Mouse (Mus musculus) c-Kit-positive CD71-positive TER-119-positive erythroid progenitor cells, embryonic 14.5 days (primary cell): Measurements from ENCODE around the gene Hipk3.

Source experiments
- DNase-seq: peaks from one replicate; pipeline ENCODE4 v3.0.0-alpha.2; 2013; ENCODE audit warnings: low spot score

Gene Hipk3

DNA sequence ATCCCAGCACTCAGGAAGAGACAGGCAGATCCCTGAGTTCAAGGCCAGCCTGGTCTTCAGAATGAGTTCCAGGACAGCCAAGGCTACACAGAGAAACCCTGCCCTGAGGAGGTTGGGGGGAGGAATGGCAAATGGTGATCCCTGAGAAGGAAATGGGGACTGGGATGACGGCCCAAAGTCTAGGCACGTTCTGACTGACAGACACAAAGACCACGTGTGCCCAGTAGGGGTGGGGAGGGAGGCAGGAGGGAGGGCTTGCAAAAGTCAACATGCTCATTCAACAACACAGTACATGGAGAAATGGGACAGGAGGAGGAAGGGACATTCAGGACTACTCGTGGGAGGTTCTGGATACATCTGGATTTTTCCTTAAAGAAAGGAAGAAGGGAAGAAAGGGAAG lies 81.8 kb downstream of the Hipk3 start:
- DNase-seq: no peak

DNA sequence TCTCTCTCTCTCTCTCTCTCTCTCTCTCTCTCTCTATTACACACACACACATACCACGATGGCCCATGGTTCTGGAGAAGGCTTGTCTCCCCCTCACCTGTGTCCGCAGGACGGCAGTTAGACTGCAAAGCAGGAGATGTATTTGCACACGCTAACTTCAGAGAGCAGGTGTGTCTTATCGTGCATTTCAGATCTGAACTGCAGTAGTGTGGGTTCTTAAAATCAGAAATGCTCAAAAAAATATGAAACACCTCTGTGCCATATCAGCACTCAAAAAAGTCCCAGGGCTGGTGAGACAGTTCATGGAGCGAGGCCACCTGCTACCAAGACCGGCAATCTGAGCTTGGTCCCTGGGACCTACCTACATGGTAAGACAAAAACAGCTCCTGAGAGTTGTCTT lies 82.4 kb downstream of the Hipk3 start:
- DNase-seq: no peak

DNA sequence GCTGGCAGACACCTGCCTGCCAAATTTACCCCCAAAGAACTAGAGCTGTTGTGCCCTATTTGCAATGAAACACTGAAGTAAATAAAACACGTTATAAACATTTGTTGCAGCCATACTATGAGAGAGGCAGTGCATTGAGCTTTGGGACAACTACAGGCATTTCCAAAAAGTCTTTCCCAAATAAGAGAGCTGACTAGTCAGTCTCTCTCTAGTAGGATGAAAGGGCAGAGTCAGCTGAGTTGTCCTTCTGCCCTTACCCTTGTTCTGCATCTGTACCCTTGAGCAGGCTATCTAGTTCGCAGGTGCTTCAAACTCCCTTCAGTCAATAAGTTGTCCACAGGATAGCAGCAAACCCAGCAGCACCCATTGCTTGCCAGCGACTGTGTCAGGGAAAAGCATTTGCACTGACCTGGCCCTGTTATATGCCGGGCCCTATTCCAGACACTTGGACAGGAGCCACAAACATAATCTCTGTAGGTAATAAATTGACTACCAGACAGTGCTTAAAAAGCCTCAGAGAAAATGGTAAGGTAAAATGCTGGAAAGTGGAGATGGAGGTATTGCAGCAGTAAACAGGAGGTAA lies 83.2 kb downstream of the Hipk3 start, which contains the start of gene D430041D05Rik:
D430041D05Rik (minus strand) TSS at position 51 of the 583 bp plus-strand sequence.
- DNase-seq: no peak

DNA sequence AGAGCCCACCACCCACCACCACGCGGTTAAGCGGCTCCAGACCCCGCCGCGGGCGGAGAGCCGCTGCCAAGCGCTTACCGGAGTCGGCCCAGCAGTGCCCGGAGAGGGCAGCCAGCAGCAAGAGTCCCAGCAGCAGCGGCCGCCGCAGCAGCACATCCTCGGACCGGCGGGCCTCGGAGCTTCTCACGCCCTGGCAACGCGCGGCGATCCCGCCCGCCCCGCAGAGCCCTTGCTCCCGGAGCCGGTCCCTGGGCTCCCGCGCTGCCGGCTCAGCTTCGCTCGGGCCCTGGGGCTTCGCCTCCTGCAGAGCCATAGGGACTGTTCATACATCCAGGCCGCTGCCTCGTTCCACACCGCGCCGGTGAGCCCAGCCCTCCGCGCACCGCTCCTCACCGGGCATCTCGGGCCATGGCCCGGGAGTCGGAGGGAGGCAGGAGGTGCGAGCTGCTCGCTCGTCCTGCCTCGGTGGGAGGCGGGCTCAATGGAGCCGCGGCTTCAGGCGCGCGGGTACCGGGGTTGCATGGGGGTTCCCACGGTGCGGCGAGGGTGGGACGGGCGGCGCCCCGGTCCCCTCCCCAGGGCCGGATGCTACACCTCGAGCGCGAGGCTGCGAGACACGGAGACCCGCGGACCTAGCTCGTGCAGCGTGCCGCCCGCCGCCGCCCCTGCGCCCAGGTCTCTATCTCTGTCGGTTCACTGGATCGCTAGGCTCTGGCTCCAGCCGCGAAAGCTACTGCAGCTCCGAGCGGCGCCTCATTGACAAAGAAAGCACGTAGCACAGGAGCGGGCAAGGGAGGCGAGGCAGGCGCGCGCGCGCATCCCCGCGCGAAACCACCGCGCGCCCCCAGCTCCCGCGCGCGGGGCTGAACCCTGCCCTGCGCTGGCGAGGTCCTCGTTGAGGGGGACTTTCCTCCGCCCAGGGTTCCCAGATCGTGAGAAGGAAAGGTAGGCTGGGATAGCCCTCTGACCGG lies 84.1 kb downstream of the Hipk3 start:
- DNase-seq: no peak

DNA sequence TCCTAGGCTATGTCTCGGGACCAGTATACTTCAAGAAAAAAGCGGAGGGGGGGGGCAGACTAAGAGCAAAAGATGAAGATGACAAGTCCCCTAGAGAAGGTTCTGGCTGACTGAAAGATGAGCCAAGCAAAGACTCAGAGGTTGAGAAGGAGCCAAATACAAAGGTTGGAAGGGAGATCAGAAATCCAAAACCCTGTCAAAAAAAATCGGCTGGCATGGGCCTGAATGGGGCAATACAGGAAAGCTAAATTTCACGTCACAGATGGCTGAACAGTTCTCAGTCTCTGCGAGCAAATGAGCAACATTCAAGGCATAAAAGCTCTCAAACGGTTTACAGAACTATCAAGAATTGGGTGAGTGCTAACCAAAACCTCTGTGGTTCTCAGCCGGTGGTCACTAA lies 85.9 kb downstream of the Hipk3 start:
- DNase-seq: no peak

DNA sequence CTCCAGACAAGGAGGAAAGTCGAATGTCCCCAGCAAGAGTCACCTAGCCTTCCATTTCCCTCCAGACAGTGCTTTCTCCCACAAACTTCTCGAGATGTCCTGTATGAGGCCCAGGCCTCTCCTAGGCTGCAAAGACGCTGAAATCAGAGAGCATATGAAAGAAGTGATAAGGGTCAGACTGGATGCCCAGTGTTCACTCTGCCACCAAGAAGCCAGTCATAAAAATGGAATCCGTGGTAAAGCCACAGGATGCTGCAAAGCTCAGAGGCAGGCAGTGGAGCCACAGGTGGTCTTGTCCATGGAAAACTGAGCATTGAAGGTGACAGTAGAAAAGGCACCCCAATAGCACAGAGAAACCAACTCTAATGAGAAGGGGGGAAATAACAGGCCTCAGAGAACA lies 86.3 kb downstream of the Hipk3 start:
- DNase-seq: no peak

DNA sequence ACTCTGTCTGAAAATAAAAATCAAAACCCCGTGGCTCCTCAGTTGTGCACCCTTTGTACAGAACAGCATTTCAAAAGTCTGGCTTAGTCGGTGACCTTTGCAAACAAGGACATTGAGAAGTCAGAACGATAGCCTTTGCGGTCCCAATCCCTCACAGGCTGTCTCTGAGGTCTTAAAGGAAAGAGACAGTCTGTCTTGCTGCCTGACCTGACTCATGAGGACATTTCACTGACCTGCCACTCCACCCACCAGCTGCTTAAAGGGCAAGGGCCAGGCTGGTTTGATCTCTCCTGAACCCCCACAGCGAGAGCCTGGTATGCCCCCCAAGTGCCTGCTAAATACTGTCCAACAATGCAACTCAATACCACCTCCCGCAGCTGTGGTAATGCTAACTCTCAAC lies 90.2 kb downstream of the Hipk3 start:
- DNase-seq: no peak

DNA sequence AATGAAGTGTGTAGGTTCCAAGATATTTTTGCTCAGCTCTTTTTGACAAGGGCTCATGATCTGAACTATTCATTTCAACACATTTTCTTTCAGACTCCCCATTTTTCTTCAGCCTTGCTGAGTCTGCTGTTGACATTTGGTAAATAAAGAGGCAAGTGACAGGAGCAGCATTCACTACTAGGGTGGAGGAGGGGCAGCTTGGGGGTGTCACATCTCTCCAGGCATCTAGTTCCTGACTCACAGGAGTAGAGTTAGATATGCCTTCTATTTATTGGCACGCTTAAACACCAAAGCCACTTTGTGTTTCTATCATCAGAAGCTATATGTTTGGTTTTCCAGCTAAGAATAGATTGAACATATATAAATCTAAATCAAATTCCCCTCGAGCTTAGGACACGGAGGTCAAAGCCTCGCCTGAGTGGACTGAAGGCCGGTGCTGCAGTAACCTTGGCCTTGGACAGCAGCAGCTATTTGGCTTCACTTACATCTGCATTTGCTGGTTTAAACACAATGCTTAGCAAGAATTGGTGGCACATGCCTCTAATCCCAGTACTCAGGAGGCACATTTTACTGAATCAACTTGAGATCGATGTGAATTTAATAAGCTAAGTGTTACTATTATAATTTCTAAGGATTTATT lies 95.5 kb downstream of the Hipk3 start:
- no peak for DNase-seq

DNA sequence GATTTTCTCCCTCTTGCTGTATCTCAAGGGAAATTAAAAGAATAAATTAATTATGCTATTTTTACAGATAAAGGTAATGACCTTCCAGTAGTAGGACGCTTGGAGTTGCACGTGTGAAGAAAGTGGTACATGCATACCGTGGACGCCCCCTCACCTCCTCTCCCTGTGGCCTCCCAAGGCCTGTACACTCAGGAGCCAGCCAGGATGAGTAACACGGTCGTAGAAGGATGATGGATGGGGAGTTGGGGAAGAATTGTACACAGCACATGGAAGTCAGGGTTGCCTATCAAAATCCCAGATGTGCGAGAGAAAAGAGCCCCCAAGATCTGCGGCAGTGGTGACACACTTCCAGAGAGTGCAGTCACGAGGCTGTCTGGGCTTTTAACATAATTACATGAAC lies 98.3 kb downstream of the Hipk3 start:
- DNase-seq: no peak

DNA sequence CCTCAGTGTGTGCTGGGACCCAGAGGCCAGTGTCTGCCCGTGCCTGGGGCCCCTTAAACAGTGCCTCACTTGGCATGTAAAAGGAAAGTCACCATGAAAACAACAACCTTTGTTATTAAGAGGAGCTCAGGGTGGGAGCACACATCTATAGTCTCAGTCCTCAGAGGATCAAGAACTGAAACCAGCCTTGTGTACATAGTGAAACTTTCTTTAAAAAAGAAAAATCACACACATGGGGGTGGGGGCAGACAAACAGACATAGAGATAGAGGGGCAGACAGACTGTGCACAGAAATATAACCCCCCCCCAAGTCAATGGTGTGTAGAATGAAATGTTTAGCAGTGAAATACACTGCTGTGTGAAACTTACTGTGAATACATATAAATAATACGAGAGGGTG lies 99.5 kb downstream of the Hipk3 start:
- DNase-seq: no peak

DNA sequence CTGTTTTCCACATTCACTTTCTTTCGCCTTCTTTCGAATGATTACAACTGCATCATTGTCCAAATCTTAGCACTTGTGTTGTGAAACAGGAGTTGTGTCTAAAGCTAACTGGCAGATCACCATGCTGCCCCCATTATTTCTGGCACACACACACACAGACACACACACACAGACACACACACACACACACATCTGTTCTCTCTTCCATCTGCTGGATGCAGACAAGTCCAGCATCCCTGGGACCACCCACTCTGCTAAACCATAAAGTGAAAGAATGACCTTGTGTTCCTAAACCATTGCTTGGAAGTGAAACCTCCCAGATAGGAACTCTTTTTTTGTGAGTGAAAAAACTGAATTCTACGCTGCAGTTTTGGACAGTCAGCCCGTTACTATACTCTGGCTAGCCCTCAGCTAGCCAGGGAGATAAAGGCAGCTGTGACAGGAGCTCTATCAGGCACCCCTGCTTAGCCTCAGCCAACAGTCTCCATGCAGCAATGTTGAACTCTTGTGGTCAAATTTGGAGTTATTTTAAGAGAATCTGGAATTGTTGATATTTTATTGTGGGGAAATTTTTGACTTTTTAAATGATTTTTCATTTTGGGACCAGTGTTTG lies 101.4 kb downstream of the Hipk3 start:
- no peak for DNase-seq

DNA sequence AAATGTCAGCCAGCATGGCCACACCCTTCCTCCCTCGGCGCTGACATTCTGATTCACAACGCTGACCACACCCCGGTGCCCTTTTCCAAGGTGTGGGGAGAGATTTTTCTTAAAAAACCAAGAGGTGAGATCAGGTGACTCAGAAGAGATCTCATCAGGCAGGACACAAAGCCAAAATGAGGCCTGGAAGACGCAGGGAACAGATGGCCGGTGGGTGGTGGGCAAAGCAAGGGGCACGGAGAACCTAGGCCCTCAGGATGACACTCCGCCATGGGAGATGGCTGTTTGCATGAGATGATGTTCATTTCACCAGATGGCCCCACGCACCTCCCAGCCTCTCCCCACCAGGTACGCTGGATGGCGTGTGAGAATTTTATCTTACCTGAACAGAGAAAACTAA lies 105.0 kb downstream of the Hipk3 start:
- no peak for DNase-seq

DNA sequence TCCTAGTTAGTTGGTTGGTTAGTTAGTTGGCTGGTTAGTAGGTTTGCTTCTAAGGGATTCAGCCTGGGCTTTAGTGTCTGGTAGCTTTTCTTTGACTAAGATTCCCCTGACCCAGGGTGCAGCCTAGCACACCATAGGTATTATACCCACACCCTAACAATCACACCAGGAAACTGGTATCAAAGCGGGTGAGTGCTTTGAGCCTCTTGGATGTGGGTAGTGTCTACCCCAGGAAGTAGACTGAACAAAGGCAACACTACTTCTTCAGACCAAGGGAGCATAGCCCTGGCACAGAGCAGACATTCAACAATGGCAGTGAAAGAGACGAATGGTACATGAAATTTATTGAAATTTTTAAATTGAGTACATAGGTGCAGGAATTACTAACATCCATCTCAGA lies 108.3 kb downstream of the Hipk3 start:
- DNase-seq: no peak

DNA sequence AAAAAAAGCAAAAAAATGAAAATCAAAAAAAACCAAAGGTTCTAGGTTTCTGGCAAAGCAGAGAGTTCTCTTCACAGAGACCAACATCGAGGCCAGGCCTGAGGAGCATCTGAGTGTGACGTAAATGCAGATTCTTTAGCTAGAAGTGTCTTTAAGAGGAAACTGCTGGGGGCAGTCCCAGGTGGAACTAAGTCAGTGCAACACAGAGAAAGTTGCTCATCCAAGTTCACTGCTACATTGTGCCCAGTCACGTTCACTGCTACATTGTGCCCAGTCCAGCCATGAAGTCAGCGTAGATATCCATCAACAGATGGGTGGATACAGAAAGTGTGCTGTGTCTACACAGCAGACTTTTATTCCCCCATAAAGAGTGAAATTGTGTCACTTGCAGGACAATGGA lies 110.7 kb downstream of the Hipk3 start:
- DNase-seq: no peak

DNA sequence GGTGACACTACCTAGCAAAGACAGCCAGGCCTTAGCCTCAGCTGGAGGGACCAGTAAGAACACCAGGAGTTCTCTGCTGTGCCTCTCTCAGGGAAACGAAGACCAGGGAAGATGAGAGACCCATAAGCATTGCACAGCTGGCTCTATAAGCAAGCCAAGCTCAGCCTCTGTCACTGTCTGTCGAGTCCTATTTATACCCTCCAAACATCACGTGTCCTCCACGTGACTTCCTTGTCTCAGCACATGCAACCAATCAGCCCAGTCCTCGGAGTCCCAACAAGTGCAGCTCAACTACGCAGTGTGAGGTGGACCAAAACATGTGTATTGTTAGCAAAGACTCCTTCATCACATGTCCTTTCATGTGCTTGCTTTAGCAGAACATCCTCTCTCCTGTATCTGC lies 111.4 kb downstream of the Hipk3 start:
- DNase-seq: no peak

DNA sequence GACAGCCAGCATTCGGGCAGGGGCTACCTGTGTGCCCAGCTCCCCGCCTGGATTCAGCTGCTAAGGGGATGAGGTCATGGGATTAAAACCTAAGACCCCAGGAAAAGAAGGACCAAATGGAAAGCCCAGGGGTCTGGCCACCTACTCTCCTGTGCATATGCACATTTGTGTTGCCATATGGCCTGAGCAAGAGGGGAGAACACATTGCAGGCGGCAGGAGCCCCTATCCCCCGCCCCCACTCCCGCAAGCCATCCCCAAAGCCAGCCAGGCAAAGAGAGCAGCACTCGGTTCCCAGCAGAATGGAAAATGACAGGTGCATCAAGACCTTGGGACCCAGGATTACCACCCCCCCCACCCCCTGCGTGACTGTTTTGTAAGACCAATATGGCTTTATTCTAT lies 114.9 kb downstream of the Hipk3 start:
- no peak for DNase-seq

DNA sequence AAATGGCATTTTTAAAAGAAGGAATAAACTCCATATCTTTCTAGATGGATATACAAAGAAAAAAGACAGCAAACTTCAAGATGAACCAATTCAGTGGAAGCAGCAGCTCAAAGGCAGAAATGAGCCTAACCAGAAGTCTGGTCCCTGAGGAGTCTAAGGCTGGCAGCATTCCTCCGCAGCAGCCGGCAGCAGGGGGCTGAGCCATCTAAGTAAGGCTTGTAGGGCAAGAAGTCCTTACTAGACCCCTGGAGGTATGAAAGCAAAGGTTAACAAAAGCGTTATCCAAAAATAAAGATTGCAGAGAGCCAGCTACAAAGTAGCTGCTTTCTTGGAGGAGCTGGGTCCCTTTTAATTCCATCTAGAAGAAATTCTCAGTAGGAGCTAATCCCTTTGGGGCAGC lies 115.5 kb downstream of the Hipk3 start:
- no peak for DNase-seq

DNA sequence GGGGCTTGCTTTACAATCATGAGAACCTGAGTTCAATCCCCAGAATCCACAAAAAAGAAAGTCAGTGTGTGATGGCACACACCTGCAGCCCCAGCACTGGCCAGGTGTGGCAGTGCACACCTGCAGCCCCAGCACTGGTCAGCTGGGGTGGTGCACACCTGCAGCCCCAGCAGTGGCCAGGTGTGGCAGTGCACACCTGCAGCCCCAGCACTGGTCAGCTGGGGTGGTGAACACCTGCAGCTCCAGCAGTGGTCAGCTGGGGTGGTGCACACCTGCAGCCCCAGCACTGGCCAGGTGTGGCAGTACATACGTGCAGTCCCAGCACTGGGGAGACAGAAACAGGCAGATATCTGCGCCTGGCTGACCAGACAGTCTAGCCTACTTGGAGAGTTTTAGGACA lies 116.3 kb downstream of the Hipk3 start:
- DNase-seq: no peak
